Mouse (Mus musculus) Muller cell, postnatal 12 days (primary cell): ENCODE measurements around the gene Gorasp1.

Experiments
- DNase-seq: peaks from one replicate; pipeline ENCODE4 v3.0.0-alpha.2; 2015; ENCODE audit errors: inconsistent ontology term

The Gorasp1 gene

DNA sequence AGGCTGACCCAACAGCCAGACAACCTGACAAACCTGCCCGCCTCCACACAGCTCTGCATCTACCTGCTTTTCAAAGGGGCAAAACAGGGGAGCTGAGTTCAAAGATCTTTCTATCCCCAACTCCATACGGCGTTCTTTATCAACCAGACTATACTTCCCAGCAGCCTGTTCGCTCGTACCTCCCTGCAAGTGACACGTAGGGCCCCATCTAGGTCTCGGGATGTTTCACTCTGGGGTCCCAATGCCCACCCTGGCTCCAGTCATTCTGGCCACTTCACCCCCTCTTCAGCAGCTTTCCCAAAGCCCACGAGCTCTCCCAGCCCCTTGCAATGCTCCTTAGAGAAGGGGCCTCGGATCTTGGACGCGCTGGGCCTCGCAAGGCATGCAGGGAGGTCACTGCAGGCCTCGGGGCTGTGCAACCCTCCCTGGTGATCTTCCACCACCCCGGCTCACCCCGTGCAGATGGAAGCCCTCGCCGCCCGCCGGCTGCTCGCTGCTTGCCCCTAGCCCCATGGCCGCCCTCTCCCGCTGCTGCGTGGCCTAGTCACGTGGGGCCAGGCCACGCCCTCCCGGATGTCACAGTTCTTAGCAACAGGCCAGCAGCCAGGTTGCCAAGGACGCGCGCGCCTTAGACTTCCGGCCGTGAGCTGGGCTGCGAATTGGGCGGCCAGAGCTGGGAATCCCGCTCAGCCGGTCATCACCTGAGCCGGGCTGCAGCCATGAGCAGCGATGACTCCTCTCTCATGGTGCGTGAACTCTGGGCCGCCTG lies at the start of gene Gorasp1, which contains the start of gene Ttc21a:
Gene Gorasp1 (minus strand): TSS at position 561 of the 769 bp plus-strand sequence.
Gene Ttc21a (plus strand): TSS at position 602 of the 769 bp plus-strand sequence.
- DNase-seq: peak; percentile 95

DNA sequence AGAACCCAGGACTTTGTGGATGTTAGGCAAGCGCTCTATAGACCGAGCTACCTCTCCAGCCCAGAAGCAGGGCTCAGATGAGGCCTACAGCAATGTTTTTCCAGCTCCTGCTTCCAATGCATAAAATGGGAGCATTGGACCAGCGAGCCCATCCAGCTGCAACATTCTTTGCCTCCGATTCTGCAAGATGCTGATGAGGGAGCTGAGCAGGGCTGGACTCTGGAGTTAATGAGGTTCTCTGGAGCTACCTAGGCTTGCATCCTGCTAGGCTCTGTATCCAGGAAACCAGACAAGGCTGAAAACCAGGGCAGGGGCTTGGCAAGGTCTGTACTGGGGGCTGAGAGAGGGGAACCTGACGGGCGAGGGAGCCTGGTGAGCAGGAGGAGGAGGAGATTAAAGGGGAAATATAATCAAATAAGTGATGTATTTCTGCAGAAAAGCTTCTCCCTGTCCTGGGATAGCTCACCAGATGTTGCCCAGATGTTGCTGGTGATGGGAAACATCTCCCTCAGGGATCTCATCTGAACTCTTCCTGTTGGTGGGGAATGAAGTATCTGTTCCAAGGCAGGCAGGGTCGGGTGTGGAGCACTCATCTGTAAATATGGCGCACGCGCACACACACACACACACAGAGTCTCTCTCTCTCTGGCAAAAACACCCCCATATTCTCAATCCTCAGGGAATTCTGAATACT lies 48.7 kb upstream of the Gorasp1 start:
- DNase-seq: no peak

DNA sequence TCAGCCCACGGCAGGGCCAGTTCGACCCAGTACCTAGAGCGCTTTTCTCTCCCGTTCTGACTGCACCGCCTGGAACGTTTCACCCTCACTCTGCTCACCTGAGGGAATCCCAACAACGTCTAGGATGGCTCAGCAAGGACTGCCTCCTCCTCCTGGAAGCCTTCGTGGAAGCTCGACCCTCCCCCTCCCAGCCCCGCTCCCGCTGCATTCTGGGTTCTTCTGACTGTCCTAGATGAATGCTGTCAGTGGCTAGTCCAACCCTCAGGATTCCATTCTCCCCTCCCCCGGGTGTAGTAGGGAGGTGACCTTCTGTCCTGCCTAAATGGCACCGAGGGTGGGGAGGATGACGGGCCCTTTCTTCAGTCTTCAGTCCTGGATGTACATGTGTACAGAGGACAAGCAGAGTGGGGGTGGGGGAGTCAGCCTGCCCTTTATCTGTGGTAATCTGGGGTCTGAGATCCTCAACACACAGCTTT lies 47.2 kb upstream of the Gorasp1 start, which contains the start of gene Csrnp1:
Gene Csrnp1 (minus strand): TSS at position 123 of the 476 bp plus-strand sequence.
- peak; percentile 72 for DNase-seq

- peak; percentile 96 for DNase-seq
Observed at GRCm38 (mm10) chr9:119983585-119984535, 46.5 kb upstream of the Gorasp1 start.

DNA sequence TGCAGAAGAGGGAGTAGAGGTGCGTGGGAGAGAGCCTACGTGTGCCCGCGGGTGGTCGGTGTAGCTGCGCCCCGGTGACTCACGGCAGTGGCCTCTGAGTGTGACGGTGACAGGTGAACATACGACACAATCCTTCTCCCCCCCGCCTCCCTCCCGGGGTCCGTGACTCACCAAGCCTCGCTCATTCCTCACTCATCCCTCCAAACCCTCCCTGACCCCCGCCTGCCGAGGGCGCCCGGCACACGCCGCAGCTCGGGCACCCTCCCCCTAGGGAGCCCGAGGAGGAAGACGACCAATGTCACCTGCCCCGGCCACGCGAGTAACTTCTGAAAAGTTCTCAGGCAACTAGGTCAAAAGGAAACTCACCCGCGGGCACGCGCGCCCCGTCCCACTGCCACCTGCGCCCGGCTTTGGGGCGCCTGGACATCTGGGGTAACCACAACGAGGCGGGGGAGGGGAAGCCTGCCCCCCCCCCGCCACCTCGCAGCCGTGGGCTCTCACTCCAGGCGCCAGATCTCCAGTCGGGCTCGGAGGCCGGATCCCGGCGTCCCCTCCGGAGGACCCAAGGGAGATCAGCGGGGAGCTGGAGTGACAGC lies 45.7 kb upstream of the Gorasp1 start:
- peak; percentile 94 for DNase-seq

DNA sequence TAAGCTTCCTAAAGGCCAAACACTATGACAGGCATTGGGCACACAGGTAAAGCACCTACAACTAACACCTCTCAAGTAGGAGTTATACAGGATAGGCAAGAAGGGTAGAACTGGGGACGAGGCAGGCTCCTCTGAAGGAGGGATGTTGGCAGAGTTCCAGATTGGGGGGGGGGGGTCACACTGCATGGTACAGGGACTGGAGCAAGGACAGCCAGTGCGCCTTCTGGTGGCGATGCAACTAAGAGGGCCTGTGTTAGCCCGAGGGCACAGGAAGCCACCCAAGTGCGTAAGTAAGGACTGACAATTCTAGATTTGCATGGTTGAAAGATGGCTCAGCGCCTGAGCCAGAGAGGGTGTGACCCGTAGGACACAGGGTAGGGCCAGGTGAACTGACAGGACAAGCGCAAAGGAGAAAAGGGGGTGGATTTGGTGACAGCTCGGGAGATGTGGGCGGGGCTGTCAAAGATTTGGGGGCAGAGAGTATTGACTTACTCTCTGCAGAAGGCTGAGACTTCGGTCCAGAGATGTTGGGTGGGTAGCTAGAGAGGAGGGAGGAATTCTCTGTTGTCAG lies 45.0 kb upstream of the Gorasp1 start:
- peak; percentile 82 for DNase-seq

DNA sequence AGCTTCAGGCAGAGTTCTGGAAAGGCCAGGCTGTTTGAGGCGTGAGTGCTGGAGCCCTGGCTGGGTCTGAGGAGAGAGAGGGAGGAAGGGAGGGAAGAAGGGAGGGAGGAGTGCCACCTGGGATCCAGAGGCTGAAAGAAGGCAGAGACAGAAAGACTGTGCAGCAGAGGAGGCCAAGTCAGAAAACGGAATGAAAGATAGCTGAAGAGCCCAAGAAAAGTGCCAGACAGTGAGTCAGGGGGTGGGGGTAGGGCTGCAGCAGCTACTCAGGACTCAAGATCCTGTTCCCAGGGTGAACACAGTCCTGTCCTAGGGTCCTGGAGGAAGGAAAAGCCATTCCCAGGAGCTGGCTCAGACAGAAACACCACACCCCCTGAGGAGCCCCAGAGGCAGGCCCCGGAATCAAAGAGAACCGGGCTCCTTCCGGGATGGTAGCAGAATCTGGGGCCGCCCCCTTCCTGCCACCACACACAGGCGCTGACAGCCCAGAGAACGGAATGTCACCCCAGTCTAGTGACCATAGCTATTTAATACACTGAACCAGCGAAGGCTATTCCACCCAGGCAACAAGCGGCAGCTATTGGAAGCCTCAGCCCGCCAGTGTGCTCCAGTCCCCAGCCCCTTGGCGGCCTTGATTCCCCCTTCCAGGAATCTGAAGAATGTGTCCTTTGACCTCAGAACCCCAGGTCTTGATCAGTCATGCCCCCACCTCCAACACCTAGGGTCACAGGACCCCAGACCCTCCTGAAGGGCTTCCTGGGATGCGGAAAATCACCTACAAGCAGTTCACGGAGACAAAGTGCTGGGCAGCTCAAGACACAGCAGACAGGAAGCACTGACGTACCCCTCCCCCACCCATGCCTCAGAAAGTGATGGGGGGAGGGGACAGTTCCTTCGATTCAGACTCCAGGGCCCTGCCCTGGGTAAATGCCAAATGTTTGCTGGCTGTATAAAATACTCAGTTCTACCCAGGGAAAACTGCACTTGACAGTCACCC lies 44.1 kb upstream of the Gorasp1 start:
- DNase-seq: peak; percentile 89

GRCm38 (mm10) chr9:119980770-119981182 lies 43.4 kb upstream of the Gorasp1 start:
- DNase-seq: no peak

DNA sequence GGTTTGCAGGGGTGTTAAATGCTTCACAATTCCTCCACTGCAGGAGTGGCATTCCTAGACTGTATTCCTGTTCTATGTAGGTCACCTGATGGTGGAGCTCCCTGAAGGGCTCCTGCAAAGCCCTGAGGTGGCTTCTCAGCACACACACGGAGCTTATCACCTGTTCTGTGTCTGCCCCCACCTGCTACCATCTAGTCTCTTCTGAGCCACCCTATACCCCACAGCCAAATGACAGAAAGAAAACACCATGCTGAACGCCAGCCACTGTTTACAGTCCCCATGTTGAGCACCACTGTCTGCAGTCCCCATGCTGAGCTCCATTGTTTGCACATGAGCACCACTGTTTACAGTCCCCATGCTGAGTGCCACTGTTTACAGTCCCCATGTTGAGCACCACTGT lies 42.4 kb upstream of the Gorasp1 start:
- DNase-seq: no peak

- DNase-seq: no peak
Observed at GRCm38 (mm10) chr9:119978811-119979441, 41.6 kb upstream of the Gorasp1 start.

- peak; percentile 72 for DNase-seq
Observed at GRCm38 (mm10) chr9:119978151-119978810, 40.9 kb upstream of the Gorasp1 start.

GRCm38 (mm10) chr9:119977557-119978060 lies 40.2 kb upstream of the Gorasp1 start:
- DNase-seq: peak; percentile 62

- DNase-seq: peak; percentile 39
Observed at GRCm38 (mm10) chr9:119976704-119977556, 39.6 kb upstream of the Gorasp1 start.

DNA sequence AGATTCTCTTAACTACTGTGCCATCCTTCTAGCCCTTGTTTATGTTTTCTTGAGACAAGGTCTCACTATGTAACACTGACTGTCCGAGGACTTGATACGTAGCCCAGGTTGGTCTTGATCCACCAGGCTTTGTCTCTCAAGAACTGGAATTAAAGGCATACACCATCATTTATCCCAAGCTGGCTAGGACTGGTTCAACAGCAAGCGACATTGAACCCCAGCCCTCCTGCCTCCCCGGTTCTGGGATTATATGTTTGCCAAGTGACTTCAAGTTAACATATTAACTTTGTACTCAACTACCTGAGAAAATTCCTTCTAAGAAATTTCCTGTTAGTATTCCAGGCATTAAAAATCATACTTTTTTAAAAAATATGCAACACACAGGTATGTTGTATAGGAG lies 37.9 kb upstream of the Gorasp1 start:
- DNase-seq: no peak

GRCm38 (mm10) chr9:119974609-119975008 lies 37.2 kb upstream of the Gorasp1 start:
- DNase-seq: no peak

DNA sequence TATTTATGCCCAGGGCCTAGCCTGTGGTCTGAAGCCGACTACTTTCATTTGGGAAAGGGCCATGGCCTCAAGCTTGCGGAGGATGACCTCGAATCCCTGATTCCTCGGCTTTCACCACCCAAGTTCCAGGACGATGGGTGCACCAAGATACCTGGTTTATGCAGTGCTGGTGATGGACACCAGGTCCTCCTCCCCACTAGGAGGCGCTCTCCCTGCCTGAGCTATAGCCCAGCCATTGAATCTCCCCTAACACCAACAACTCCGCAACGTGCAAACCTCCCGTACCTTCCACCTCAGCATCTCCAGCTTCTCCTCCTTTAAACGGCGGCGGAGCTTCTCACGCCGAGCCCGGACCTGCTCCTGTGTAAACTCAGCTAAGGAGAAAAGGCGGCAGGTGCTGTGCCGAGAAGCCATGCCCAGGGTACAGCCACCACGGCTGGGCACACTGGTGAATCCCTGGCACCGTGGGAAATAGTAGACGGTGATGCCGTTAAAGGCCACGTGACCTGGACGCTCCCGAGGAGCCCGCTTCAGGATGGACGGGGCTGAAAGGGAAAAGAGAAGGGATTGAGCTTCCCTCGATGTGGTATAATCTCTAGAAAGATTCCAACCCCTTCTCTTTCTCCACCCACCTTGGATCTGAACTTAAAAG lies 36.6 kb upstream of the Gorasp1 start:
- DNase-seq: no peak

GRCm38 (mm10) chr9:119973281-119973680 lies 35.9 kb upstream of the Gorasp1 start:
- DNase-seq: no peak
